Comparison of ENCODE assay signal across 8 mouse cellular contexts in the genomic region with DNA sequence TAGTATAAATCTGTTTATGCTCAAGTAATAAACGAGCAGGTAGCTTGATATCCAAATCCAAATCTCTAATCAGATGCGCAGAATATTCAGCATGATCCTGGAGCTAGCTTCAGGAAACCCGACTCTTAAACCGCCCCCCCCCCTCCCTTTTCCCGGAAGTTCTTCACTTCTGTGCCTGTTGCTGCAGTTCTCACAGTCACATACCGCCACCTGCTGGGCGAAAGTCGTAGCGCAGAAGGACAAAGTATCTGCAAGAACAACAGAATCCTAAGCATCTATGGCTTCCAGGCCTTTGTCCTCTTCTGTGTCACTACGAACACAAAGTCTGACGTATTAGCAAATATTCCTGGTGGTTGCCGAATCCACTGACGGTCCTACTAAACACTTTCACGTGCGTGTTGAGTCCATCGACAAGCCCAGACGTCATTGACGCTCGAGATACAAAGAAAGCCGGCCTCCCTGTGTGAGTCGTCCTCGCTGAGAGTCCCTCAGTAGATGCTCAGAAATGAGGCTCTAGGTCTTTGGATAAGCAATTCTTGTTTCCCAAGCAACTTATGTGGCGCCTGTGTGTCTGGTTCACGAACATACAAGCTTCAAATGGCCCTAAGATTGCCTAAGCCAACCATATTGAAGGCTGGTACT. TPM values are rescaled to one million over a fixed set of nuclear protein-coding genes. Genes with fewer than 3 reads are reported as not detected.
A peak's percentile ranks its signal among the peaks of the same experiment; 100 is the strongest.
DNase-seq lines count a peak whose midpoint lies in the region; ATAC-seq and TF ChIP-seq lines count a peak whose summit lies in the region.

No protein-coding gene starts in this region.

- 35% methylated on average over 24 of the region's 24 CpGs for WGBS in forebrain, postnatal 0 days
- WGBS in hindbrain, embryonic 10.5 days = 38% methylated on average over 24 of the region's 24 CpGs

- DNase-seq in NIH3T3 (ENCODE audit: low read depth) = peak; percentile 98
- peak; percentile 24 to 57 for DNase-seq in cerebellum, adult 18-20 months
- DNase-seq in forebrain, postnatal 0 days = peak; percentile 90
- DNase-seq in hindbrain, embryonic 10.5 days (ENCODE audit: low spot score) = peak; percentile 91
- peak; percentile 70 to 71 for DNase-seq in layer of hippocampus, postnatal 36 days
- peak; percentile 92 for DNase-seq in mesoderm, embryonic 11.5 days (ENCODE audit: low read depth, low spot score)
- peak; percentile 68 for DNase-seq in right cerebral cortex, postnatal 25 days
- DNase-seq in urinary bladder, postnatal 25 days (ENCODE audit: low spot score) = peak; percentile 87

- H3K4me3 ChIP-seq in forebrain, postnatal 0 days (ENCODE audit: low read depth, low read length) = no peak overlapping the region
- no peak overlapping the region for H3K4me3 ChIP-seq in hindbrain, embryonic 10.5 days

- no peaks in the 10 kb centered on the region for H3K27me3 ChIP-seq in forebrain, postnatal 0 days (ENCODE audit: insufficient read depth, low read length)
- H3K27me3 ChIP-seq in hindbrain, embryonic 10.5 days (ENCODE audit: insufficient read depth, poor library complexity, severe bottlenecking) = no peaks in the 10 kb centered on the region

- peak; percentile 86 for ATAC-seq in forebrain, postnatal 0 days

- no peaks in the 10 kb centered on the region for H3K4me1 ChIP-seq in forebrain, postnatal 0 days (ENCODE audit: insufficient read depth)
- 0 out of 2 replicates have a peak, but pooled peaks cover 6% of the 10 kb centered on the region for H3K4me1 ChIP-seq in hindbrain, embryonic 10.5 days (replicated peaks)

- no peak overlapping the region for H3K27ac ChIP-seq in forebrain, postnatal 0 days (ENCODE audit: low read depth, low read length)
- peak overlapping the region; percentile 79 for H3K27ac ChIP-seq in hindbrain, embryonic 10.5 days

- peak; percentile 91 for TF ChIP-seq CTCF in forebrain, postnatal 0 days (IDR thresholded peaks at IDR 0.05; ENCODE audit: low read depth)

- H3K9me3 ChIP-seq in forebrain, postnatal 0 days (ENCODE audit: low read length) = no peaks in the 10 kb centered on the region
- H3K9me3 ChIP-seq in hindbrain, embryonic 10.5 days = no peaks in the 10 kb centered on the region

- H3K9ac ChIP-seq in forebrain, postnatal 0 days = 0 out of 2 replicates have a peak overlapping the region, but pooled peaks have one; percentile 15

- 0 out of 2 replicates have a peak overlapping the region, but pooled peaks have one; percentile 23 for H3K4me2 ChIP-seq in forebrain, postnatal 0 days (ENCODE audit: low read depth)

- no peaks in the 10 kb centered on the region for H3K36me3 ChIP-seq in forebrain, postnatal 0 days (ENCODE audit: insufficient read depth)
- H3K36me3 ChIP-seq in hindbrain, embryonic 10.5 days = no peaks in the 10 kb centered on the region

RNA-seq across cellular contexts. Expression of a gene that starts 29.9 kb away (rescaled TPM):
- 13.7 and 18.6 TPM in 2 replicates for total RNA-seq in forebrain, postnatal 0 days (2014; rRNA removed)
- 2.9 and 4.4 TPM in 2 replicates for polyA plus RNA-seq in forebrain, postnatal 0 days (2015; fragmentation: Nextera tagmentation; extraction: Ambion mirVana)
- 7.2 and 8.3 TPM in 2 replicates for polyA plus RNA-seq in hindbrain, embryonic 10.5 days (2016; fragmentation: Nextera tagmentation; extraction: Ambion mirVana)
- total RNA-seq in layer of hippocampus, postnatal 36 days (2021) = 1 to 10 TPM; 6.3 to 8.3 TPM

Comparison
In these comparisons a context has a peak if more than half of its experiments do, and no peak if none do; other contexts are left out.
1. DNase-seq: peak in every context shown above with its lines; median percentile 98 in NIH3T3; 92 in mesoderm, embryonic 11.5 days; 91 in hindbrain, embryonic 10.5 days; 90 in forebrain, postnatal 0 days; 87 in urinary bladder, postnatal 25 days; 70 in layer of hippocampus, postnatal 36 days; 68 in right cerebral cortex, postnatal 25 days; 40 in cerebellum, adult 18-20 months.